Mouse (Mus musculus): ENCODE results near the gene Tubb3.
"Not testable (repeated sequence)": the region's sequence is repeated elsewhere in the genome, so short reads cannot be mapped to it uniquely, and the experiment has no call there.

The Tubb3 gene

DNA sequence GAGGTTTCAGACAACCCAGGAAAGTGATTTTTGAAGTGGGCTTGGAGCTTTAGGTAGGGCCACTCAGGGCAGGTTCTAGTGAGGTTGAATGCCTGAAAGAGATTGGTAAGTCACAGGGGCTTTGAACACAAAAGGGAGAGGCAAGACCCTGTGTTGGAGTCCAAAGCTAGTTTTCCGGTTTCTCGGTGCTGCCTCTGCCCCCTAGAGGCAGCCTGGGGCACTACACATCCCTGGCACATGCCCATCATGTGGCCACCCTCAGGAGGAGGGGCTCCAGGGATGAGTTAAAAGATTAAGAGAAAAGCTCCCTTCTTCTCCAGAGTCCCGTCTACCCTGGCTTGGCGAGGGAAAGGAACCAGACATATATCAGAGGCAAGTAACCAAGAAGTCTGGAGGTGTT, 4.4 kb upstream of the Tubb3 start, which contains the start of gene Mc1r:
Mc1r (plus strand) TSS at position 322 of the 400 bp plus-strand sequence.
- Histone ChIP-seq H3K27me3 (ENCODE audit: control insufficient read depth, insufficient read depth, low read length, poor library complexity, severe bottlenecking) (no peaks in the 10 kb centered on the region), H3K36me3 (ENCODE audit: control insufficient read depth, insufficient read depth, low read length, poor library complexity, severe bottlenecking) (peaks cover 1% of the 10 kb centered on the region; the same call in 1 of the 2 replicates)
- peak; percentile 77 for DNase-seq (ENCODE audit: low read depth, low spot score)

DNA sequence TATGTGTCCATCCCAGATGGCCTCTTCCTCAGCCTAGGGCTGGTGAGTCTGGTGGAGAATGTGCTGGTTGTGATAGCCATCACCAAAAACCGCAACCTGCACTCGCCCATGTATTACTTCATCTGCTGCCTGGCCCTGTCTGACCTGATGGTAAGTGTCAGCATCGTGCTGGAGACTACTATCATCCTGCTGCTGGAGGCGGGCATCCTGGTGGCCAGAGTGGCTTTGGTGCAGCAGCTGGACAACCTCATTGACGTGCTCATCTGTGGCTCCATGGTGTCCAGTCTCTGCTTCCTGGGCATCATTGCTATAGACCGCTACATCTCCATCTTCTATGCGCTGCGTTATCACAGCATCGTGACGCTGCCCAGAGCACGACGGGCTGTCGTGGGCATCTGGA, 3.6 kb upstream of the Tubb3 start:
- no peak for DNase-seq (ENCODE audit: low read depth, low spot score)
- no peaks in the 10 kb centered on the region for H3K36me3 ChIP-seq (ENCODE audit: control insufficient read depth, insufficient read depth, low read length, poor library complexity, severe bottlenecking)
- peaks cover 3% of the 10 kb centered on the region; the same call in 1 of the 2 replicates for H3K27me3 ChIP-seq (ENCODE audit: control insufficient read depth, insufficient read depth, low read length, poor library complexity, severe bottlenecking)

DNA sequence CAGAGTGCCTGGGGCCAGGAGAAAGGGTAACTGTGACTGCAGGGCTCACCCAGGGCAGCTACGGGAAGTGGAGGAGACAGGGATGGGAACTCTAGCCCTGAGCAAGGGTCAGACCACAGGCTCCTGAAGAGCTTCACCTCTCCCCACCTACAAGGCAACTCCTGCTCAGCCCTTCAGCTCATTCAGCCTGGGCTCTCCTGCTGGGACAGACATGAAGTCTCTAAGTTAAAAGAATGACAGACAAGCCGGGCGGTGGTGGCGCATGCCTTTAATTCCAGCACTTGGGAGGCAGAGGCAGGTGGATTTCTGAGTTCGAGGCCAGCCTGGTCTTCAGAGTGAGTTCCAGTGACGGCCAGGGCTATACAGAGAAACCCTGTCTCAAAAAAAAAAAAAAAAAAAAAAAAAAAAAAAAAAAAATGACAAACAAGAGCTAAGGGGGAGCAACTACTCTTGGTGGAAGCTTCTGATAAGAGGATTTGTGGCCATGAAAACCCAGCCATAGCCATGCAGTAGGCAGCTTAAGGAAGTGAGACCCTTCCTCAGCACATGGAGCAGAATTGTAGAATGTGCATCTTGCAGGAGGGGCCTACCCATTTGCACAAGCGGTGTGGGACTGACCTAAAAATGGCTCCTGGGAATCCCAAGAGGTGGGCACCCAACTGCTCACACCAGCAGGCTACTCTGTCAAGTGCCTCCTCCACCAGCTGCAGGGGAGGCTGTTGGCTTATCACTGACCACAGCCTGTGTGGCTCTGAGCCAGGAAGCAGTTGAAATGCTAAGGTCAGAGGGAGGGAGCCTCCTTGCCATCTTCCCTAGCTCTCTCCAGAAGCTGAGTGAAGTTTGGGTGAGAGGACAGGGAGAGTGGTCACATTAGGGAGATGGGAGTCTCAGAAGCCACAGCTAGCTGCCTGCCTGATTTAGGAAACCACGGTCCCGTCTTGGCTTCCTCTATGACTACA, 2.4 kb upstream of the Tubb3 start:
- H3K36me3 ChIP-seq (ENCODE audit: control insufficient read depth, insufficient read depth, low read length, poor library complexity, severe bottlenecking), result no peaks in the 10 kb centered on the region
- H3K27me3 ChIP-seq (ENCODE audit: control insufficient read depth, insufficient read depth, low read length, poor library complexity, severe bottlenecking), result peaks cover 3% of the 10 kb centered on the region; the same call in 1 of the 2 replicates
- DNase-seq (ENCODE audit: low read depth, low spot score), result no peak

DNA sequence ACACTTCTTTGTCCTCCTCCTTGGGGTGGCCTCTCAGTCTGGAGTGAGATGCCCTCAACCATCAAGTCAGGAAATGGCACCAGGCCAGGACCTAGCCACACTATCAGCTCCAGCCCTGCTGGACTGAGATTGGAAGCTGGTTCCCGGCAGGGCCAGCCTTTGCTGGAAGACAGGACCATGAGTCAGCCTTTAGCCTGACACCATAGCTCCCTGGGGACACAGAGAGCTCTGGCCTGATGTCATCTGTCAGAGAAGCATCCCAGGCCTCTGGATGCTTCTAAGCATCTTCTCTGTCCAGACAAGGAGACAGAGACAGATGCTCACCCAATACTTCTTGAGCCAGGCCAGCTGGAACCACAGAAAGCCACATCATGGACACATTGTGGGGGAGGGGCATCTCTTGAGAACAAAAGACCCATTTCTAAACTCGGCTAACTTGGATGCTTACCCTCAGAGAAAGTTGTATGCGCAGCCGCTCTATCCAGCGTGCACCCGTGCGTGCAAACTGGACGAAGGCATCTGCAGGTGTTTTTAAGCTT, 1.1 kb upstream of the Tubb3 start:
- peaks cover 3% of the 10 kb centered on the region; the same call in 1 of the 2 replicates for H3K27me3 ChIP-seq (ENCODE audit: control insufficient read depth, insufficient read depth, low read length, poor library complexity, severe bottlenecking)
- DNase-seq (ENCODE audit: low read depth, low spot score), result no peak
- no peaks in the 10 kb centered on the region for H3K36me3 ChIP-seq (ENCODE audit: control insufficient read depth, insufficient read depth, low read length, poor library complexity, severe bottlenecking)

DNA sequence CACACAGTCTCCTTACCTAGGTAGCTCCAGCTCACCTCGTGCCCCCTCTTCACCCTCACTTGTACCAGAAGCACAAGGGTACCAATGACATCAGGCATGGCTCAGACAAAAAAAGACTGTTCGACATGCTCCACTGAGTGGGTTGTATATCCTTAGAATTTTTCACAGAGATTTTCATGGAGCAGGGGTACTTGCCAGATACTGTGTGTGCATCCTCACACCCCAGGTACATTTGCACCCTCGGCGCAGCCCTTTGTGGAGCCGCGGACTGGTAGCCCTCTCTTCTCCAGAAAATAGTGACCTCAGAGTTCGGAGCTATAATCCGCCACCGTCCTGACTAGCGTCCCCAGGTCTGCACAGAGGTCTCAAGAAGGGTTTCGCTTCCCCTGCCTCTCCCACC, 436 bp upstream of the Tubb3 start:
- DNase-seq (ENCODE audit: low read depth, low spot score), result no peak
- no peaks in the 10 kb centered on the region for H3K36me3 ChIP-seq (ENCODE audit: control insufficient read depth, insufficient read depth, low read length, poor library complexity, severe bottlenecking)
- peaks cover 3% of the 10 kb centered on the region; the same call in 1 of the 2 replicates for H3K27me3 ChIP-seq (ENCODE audit: control insufficient read depth, insufficient read depth, low read length, poor library complexity, severe bottlenecking)

DNA sequence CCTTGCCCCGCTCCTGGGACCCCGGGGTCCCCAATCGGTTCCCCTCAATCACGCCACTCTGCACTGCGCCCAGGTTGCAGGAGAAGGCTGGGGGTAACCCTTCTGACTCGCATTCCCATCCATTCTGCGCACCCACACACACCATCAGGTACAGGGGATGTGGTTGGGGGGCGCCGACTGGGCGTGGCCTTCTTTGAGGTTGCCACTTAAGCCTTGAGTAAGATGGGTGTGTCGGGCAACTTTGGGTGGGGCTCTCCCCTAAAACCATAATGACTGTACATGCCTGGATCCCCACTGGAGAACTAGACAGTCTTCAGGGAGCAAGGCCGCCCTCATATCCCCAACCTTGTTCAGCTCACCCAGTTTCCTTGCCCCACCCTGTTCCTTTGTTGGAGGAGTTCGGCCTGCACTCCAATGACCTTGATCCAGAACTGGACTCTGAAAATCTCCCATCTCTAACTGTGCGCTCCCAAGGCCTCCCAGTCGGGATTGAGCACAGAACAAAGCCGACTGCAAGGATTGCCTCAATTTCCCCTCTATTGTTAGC, 630 bp downstream of the Tubb3 start:
- peaks cover 3% of the 10 kb centered on the region; the same call in 1 of the 2 replicates for H3K27me3 ChIP-seq (ENCODE audit: control insufficient read depth, insufficient read depth, low read length, poor library complexity, severe bottlenecking)
- DNase-seq (ENCODE audit: low read depth, low spot score), result no peak
- H3K36me3 ChIP-seq (ENCODE audit: control insufficient read depth, insufficient read depth, low read length, poor library complexity, severe bottlenecking), result no peaks in the 10 kb centered on the region

DNA sequence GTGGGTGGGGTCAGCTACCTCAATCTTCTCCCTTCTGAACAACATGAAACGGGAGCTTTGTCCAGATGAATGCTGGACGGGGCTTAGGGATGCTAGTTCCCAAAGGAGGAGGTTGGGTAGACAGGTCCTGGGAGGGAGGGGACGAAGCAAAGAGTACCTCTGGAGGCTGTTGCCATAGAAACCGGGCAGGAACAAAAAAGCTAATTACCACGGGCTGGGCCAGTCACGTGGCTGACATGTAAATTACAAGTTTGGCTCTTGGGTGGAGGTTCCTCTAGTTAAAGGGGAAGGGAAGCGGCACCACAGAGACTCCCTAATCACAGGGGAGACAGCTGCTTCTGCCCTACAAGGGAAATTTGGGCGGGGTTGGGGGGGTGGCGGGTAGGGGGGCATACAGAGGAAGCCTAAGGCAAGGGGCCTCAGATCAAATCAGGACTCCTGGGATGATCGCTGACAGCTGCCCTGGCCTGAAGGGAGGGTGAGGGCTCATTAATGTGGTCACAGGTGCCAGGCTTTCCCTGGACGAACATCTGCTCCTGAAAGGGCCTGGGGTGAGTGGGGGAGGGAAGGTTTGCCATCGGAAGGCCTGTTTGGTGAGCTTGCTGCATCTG, 1.4 kb downstream of the Tubb3 start:
- Histone ChIP-seq H3K36me3 (ENCODE audit: control insufficient read depth, insufficient read depth, low read length, poor library complexity, severe bottlenecking) (no peaks in the 10 kb centered on the region), H3K27me3 (ENCODE audit: control insufficient read depth, insufficient read depth, low read length, poor library complexity, severe bottlenecking) (peaks cover 3% of the 10 kb centered on the region; the same call in 1 of the 2 replicates)
- DNase-seq (ENCODE audit: low read depth, low spot score), result peak; percentile 79

DNA sequence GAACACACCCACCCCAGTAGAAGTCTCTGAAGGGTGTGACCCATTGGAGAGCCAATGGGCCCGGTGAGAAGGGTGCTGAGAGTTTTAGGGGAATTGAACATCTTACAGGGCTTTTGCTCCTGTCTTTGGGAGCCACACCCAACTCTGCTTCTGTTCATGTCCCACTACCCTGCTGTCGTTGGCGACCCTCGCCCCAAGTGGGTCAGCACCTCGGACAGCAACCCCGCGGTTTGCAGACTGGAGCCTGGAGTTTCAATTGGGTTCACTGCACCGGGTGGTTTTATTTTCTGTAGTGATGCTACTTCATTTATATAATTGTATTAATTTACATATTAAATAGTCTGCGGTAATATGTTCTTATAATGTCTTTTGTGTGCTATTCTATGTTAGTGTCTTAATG, 3.0 kb downstream of the Tubb3 start:
- peaks cover 3% of the 10 kb centered on the region; the same call in 1 of the 2 replicates for H3K27me3 ChIP-seq (ENCODE audit: control insufficient read depth, insufficient read depth, low read length, poor library complexity, severe bottlenecking)
- no peaks in the 10 kb centered on the region for H3K36me3 ChIP-seq (ENCODE audit: control insufficient read depth, insufficient read depth, low read length, poor library complexity, severe bottlenecking)
- no peak for DNase-seq (ENCODE audit: low read depth, low spot score)

DNA sequence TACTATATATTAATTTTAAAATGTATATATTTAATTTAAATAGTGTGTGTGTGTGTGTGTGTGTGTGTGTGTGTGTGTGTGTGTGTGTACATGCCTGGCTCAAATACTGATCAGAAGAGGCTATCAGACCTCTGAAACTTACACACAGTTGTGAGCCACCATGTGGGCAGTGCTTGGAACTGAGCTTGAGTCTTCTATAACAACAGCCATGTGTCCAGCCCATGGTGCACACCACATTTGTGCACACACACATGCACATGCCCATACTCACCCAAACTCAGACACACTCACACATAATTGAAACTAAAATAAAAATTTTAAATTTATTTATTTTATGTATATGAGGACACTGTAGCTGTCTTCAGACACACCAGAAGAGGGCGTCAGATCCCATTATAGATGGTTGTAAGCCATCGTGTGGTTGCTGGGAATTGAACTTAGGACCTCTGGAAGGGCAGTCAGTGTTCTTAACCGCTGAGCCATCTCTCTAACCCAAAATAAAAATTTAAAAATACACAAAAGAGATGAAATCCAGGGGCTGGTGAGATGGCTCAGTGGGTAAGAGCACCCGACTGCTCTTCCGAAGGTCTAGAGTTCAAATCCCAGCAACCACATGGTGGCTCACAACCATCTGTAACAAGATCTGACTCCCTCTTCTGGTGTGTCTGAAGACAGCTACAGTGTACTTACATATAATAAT, 3.9 kb downstream of the Tubb3 start:
- H3K27me3 ChIP-seq (ENCODE audit: control insufficient read depth, insufficient read depth, low read length, poor library complexity, severe bottlenecking); H3K36me3 ChIP-seq (ENCODE audit: control insufficient read depth, insufficient read depth, low read length, poor library complexity, severe bottlenecking); DNase-seq (ENCODE audit: low read depth, low spot score): not testable (repeated sequence)

DNA sequence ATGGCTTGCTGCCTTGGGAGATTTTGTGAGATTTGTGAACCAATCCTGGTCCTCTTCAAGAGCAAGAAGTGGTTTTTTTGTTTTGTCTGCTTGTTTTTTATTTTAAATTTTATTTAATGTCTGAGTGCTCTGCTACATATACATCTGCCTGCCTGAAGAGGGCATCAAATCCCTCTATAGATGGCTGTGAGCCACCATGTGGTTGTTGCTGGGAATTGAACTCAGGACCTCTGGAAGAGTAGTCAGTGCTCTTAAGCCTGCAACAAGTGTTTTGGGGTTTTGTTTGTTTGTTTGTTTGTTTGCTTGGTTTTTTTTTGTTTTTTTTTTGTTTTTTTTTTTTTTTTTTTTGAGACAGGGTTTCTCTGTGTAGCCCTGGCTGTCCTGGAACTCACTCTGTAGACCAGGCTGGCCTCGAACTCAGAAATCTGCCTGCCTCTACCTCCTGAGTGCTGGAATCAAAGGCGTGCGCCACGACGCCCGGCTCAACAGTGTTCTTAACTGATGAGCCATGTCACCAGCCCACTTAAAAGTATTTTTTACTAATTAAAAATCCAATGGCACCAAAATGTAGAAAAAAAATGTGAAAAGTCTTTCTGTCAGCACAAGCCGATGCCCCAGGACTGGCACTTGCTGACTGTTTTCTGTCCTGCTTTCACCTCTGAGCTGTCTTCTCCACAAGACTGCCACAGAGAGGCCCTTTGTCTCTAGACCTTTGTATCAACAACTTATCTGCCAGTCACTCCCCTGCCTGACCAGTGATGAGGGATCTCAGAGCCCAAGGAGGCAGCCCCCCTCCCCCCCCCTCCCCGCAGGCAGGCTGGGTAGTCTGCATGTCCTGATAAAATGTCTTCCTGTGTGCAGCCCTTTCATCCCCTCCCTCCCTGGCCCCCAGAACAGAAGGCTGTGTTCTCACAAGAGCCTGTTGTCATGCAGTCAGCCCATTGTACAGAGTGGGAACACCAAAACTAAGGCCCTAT, 5.0 kb downstream of the Tubb3 start:
- no peaks in the 10 kb centered on the region for H3K36me3 ChIP-seq (ENCODE audit: control insufficient read depth, insufficient read depth, low read length, poor library complexity, severe bottlenecking)
- peak; percentile 68 for DNase-seq (ENCODE audit: low read depth, low spot score)
- H3K27me3 ChIP-seq (ENCODE audit: control insufficient read depth, insufficient read depth, low read length, poor library complexity, severe bottlenecking), result peaks cover 3% of the 10 kb centered on the region; the same call in 1 of the 2 replicates

DNA sequence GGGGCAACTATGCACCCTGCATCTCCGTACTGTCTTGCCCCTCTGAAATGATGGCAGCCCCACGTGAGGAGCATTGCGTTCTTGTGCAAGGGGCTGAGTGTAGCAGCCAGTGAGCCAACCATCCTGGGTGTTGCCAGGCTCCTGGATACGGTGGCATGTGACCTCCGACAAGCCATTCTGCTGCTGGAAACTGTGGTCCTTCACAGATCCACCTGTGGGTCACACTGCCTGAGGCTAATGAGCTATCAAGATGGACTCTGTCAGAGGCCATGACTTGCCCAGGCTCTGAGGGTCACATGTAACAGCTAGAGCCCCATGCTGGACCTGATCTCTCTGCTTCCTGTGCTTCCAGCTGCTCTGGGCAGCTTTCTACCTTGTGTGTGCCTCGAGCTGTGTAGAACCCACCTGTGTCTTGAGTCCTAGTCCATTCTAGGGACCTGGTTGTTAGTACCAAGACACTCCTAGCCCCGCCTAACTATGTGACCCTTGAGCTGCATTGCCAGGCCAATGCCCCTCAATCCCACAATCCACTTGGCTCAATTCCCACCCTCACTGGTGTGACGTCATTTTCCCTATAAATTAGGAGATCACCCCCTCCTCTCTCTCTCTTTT, 5.8 kb downstream of the Tubb3 start:
- H3K27me3 ChIP-seq (ENCODE audit: control insufficient read depth, insufficient read depth, low read length, poor library complexity, severe bottlenecking), result peaks cover 2% of the 10 kb centered on the region; the same call in 1 of the 2 replicates
- no peak for DNase-seq (ENCODE audit: low read depth, low spot score)
- no peaks in the 10 kb centered on the region for H3K36me3 ChIP-seq (ENCODE audit: control insufficient read depth, insufficient read depth, low read length, poor library complexity, severe bottlenecking)

DNA sequence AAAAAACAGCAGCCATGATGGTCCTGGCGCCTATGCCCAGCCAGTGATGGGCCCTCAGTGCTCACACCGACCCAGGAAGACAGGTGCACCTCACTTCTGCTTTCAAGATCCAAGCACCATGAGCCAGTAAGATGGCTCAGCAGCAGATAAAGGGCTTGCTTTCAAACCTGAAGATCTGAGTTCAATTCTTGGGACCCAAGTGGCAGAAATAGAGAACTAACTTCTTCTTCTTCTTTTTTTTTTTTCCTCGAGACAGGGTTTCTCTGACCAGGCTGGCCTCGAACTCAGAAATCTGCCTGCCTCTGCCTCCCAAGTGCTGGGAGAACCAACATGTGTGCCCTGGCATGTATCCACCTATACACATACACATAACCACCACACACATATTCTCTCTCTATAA, 8.5 kb downstream of the Tubb3 start:
- Histone ChIP-seq H3K36me3 (ENCODE audit: control insufficient read depth, insufficient read depth, low read length, poor library complexity, severe bottlenecking) (no peaks in the 10 kb centered on the region), H3K27me3 (ENCODE audit: control insufficient read depth, insufficient read depth, low read length, poor library complexity, severe bottlenecking) (no peaks in the 10 kb centered on the region)
- DNase-seq (ENCODE audit: low read depth, low spot score), result no peak

Data from splenic B cell, adult 2 months (primary cell).